Mouse (Mus musculus): ENCODE data around the gene Boc. TPM values are rescaled to one million over a fixed set of nuclear protein-coding genes. Genes with fewer than 3 reads are reported as not detected.
A peak's percentile ranks its signal among the peaks of the same experiment; 100 is the strongest.

Boc gene
- 52.4 and 67.7 TPM in 2 replicates for polyA plus RNA-seq (2016; fragmentation: Nextera tagmentation; extraction: Ambion mirVana)

- WGBS = under 1% methylated on average over 42 of the region's 46 CpGs
- H3K4me2 ChIP-seq (replicated peaks) = peak within 1 kb of the TSS; percentile 61
- peak within 1 kb of the TSS; percentile 95 for H3K9ac ChIP-seq (replicated peaks)
- peak; percentile 65 for ATAC-seq (ENCODE audit: low FRiP score, low read depth)
- H3K4me1 ChIP-seq = peaks cover 49% of the 10 kb centered on the region
- no peaks in the 10 kb centered on the region for H3K27me3 ChIP-seq
- H3K9me3 ChIP-seq = no peaks in the 10 kb centered on the region
- no peaks in the 10 kb centered on the region for H3K36me3 ChIP-seq
- H3K4me3 ChIP-seq = peak within 1 kb of the TSS; percentile 91
- peak within 1 kb of the TSS; percentile 95 for H3K27ac ChIP-seq (replicated peaks)
Observed at GRCm38 (mm10) chr16:44558471-44559329, at the start of gene Boc. Gene Boc, minus strand, starts transcription at chr16:44558897.

- 76% methylated on average over 1 of the region's 1 CpGs for WGBS
- H3K36me3 ChIP-seq = no peaks in the 10 kb centered on the region
- no peaks in the 10 kb centered on the region for H3K27me3 ChIP-seq
- H3K27ac ChIP-seq (replicated peaks) = no peak overlapping the region
- H3K4me1 ChIP-seq = peaks cover 11% of the 10 kb centered on the region
- ATAC-seq (ENCODE audit: low FRiP score, low read depth) = no peak
- no peak overlapping the region for H3K9ac ChIP-seq (replicated peaks)
- no peak overlapping the region for H3K4me3 ChIP-seq
- H3K4me2 ChIP-seq (replicated peaks) = no peak overlapping the region
- H3K9me3 ChIP-seq = no peaks in the 10 kb centered on the region
Observed at GRCm38 (mm10) chr16:44606643-44607042, 47.9 kb upstream of the Boc start.

DNA sequence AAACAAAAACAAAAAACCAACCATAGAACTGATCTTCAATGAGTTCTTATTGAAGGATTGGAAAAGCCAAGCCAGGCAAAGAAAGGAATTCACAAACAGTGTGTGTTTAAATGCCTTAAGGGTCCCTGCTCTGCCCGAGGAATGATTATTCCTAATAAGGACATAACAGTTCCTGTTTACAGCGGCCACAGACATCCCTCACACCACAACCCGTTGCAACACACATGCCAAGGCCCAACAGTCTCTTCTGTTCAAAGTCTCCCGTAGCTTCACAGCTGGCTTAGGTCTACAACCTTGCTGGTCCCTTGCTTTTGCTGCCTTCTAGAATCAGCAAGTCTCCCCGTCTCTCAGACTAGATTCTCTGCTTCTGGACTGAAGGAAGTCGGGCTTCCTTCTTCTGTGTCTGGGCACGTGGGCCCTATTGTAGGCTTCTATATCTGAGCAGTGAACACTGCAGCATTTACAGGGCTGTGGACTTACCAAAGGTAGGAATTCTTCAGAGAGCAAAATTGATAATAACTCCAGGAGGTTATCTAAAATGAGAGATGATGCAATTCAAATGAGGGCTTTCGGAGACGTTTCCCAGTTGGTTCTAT lies 45.4 kb upstream of the Boc start:
- peaks cover 20% of the 10 kb centered on the region for H3K4me1 ChIP-seq
- no peak overlapping the region for H3K27ac ChIP-seq (replicated peaks)
- no peaks in the 10 kb centered on the region for H3K9me3 ChIP-seq
- H3K27me3 ChIP-seq = no peaks in the 10 kb centered on the region
- ATAC-seq (ENCODE audit: low FRiP score, low read depth) = no peak
- no peak overlapping the region for H3K4me2 ChIP-seq (replicated peaks)
- H3K4me3 ChIP-seq = no peak overlapping the region
- WGBS = 79% methylated on average over 9 of the region's 9 CpGs
- no peak overlapping the region for H3K9ac ChIP-seq (replicated peaks)
- H3K36me3 ChIP-seq = no peaks in the 10 kb centered on the region

DNA sequence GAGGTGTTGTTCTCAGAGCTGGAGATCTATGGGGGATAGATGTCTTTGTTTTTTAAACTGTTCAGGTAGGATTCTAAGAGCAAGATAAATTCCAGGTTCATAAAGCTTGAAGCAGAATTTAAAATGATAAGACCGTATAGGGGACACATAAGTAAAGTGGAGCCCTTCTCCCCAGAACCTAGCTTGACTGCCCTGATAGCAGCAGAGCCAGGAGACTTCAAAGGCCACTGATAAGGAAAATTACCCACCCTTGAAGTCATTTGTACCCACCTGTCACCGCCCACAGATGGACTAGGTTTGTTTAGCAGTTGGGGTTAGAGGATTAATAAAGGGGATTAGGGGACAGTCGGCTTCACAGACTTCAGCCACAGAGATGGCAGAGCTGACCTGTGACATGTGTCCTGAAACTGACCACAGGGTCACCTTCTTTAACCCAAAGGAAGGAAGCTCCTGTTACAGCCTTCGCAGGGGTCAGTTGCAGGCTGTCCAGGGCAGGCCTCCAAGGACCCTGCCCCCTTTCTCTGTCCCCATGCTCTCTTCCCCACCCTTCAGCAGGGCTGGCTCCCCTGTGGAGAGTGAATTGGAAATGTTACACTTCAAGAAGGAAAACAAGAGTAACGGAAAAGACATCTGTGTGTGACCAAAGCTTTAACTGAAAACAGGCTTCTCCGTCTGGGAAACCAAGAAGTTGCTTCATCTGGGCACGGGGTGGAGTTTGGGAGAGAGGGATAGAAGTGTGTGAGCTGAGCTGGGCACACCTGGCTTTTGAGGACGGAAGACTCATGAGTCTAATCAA lies 43.5 kb upstream of the Boc start:
- Histone ChIP-seq H3K9me3 (no peaks in the 10 kb centered on the region), H3K36me3 (no peaks in the 10 kb centered on the region), H3K27me3 (no peaks in the 10 kb centered on the region), H3K4me1 (peaks cover 20% of the 10 kb centered on the region), H3K4me2 (replicated peaks) (no peak overlapping the region), H3K4me3 (no peak overlapping the region), H3K9ac (replicated peaks) (no peak overlapping the region), H3K27ac (replicated peaks) (0 out of 2 replicates have a peak overlapping the region, but pooled peaks have one; percentile 20)
- ATAC-seq (ENCODE audit: low FRiP score, low read depth) = no peak
- WGBS = 16% methylated on average over 8 of the region's 8 CpGs

GRCm38 (mm10) chr16:44601182-44601581 lies 42.5 kb upstream of the Boc start:
- H3K36me3 ChIP-seq = no peaks in the 10 kb centered on the region
- no peak overlapping the region for H3K27ac ChIP-seq (replicated peaks)
- H3K4me1 ChIP-seq = peaks cover 20% of the 10 kb centered on the region
- no peak overlapping the region for H3K4me3 ChIP-seq
- WGBS = 3% methylated on average over 2 of the region's 2 CpGs
- no peak overlapping the region for H3K9ac ChIP-seq (replicated peaks)
- peak; percentile 63; the same call in 1 of the 2 replicates for ATAC-seq (ENCODE audit: low FRiP score, low read depth)
- H3K9me3 ChIP-seq = peaks cover 4% of the 10 kb centered on the region; the same call in 1 of the 2 replicates
- no peak overlapping the region for H3K4me2 ChIP-seq (replicated peaks)
- no peaks in the 10 kb centered on the region for H3K27me3 ChIP-seq

- H3K9me3 ChIP-seq = peaks cover 4% of the 10 kb centered on the region; the same call in 1 of the 2 replicates
- no peaks in the 10 kb centered on the region for H3K27me3 ChIP-seq
- H3K36me3 ChIP-seq = no peaks in the 10 kb centered on the region
- WGBS = 91% methylated on average over 2 of the region's 2 CpGs
- no peak for ATAC-seq (ENCODE audit: low FRiP score, low read depth)
- H3K27ac ChIP-seq (replicated peaks) = no peak overlapping the region
- H3K9ac ChIP-seq (replicated peaks) = no peak overlapping the region
- no peak overlapping the region for H3K4me3 ChIP-seq
- no peak overlapping the region for H3K4me2 ChIP-seq (replicated peaks)
- peaks cover 17% of the 10 kb centered on the region for H3K4me1 ChIP-seq
Observed at GRCm38 (mm10) chr16:44597106-44597806, 38.6 kb upstream of the Boc start.

GRCm38 (mm10) chr16:44589506-44589905 lies 30.8 kb upstream of the Boc start:
- no peak for ATAC-seq (ENCODE audit: low FRiP score, low read depth)
- WGBS = 83% methylated on average over 1 of the region's 1 CpGs
- H3K4me2 ChIP-seq (replicated peaks) = no peak overlapping the region
- no peaks in the 10 kb centered on the region for H3K4me1 ChIP-seq
- no peak overlapping the region for H3K4me3 ChIP-seq
- no peaks in the 10 kb centered on the region for H3K9me3 ChIP-seq
- no peaks in the 10 kb centered on the region for H3K36me3 ChIP-seq
- no peak overlapping the region for H3K27ac ChIP-seq (replicated peaks)
- H3K9ac ChIP-seq (replicated peaks) = no peak overlapping the region
- no peaks in the 10 kb centered on the region for H3K27me3 ChIP-seq

- Histone ChIP-seq H3K9ac (replicated peaks) (peak overlapping the region; percentile 24; the same call in 1 of the 2 replicates), H3K9me3 (no peaks in the 10 kb centered on the region), H3K4me2 (replicated peaks) (0 out of 2 replicates have a peak overlapping the region, but pooled peaks have one; percentile 9), H3K27me3 (no peaks in the 10 kb centered on the region; the same call in 1 of the 2 replicates), H3K4me1 (peaks cover 23% of the 10 kb centered on the region), H3K4me3 (no peak overlapping the region), H3K27ac (replicated peaks) (peak overlapping the region; percentile 35; the same call in 1 of the 2 replicates), H3K36me3 (no peaks in the 10 kb centered on the region)
- peak; percentile 84 for ATAC-seq (ENCODE audit: low FRiP score, low read depth)
- 27% methylated on average over 15 of the region's 15 CpGs for WGBS
Observed at GRCm38 (mm10) chr16:44579421-44580024, 20.8 kb upstream of the Boc start.

- no peak for ATAC-seq (ENCODE audit: low FRiP score, low read depth)
- Histone ChIP-seq H3K27me3 (no peaks in the 10 kb centered on the region; the same call in 1 of the 2 replicates), H3K9ac (replicated peaks) (no peak overlapping the region), H3K27ac (replicated peaks) (no peak overlapping the region), H3K4me2 (replicated peaks) (no peak overlapping the region), H3K9me3 (no peaks in the 10 kb centered on the region), H3K36me3 (no peaks in the 10 kb centered on the region), H3K4me1 (peaks cover 23% of the 10 kb centered on the region), H3K4me3 (no peak overlapping the region)
- 84% methylated on average over 1 of the region's 1 CpGs for WGBS
Observed at GRCm38 (mm10) chr16:44578551-44578950, 19.9 kb upstream of the Boc start.

GRCm38 (mm10) chr16:44568056-44568455 lies 9.4 kb upstream of the Boc start:
- no peak overlapping the region for H3K4me2 ChIP-seq (replicated peaks)
- no peaks in the 10 kb centered on the region; the same call in 1 of the 2 replicates for H3K27me3 ChIP-seq
- no peak overlapping the region for H3K9ac ChIP-seq (replicated peaks)

More at GRCm38 (mm10) chr16:44568056-44568455, 9.4 kb upstream of the Boc start:
- H3K4me1 ChIP-seq = peaks cover 19% of the 10 kb centered on the region
- H3K36me3 ChIP-seq = no peaks in the 10 kb centered on the region
- no peak for ATAC-seq (ENCODE audit: low FRiP score, low read depth)
- no peak overlapping the region for H3K27ac ChIP-seq (replicated peaks)
- no peaks in the 10 kb centered on the region for H3K9me3 ChIP-seq
- no peak overlapping the region for H3K4me3 ChIP-seq

Measured in midbrain, embryonic 12.5 days (tissue).